In genomic region chr19:15838327-15838726, GRCm38 (mm10) we compare ENCODE assay signal across 11 mouse cellular contexts.
DNase-seq lines count a peak whose midpoint lies in the region; ATAC-seq and TF ChIP-seq lines count a peak whose summit lies in the region.
"Had no signal": no experiment of that assay in that cellular context is flagged by ENCODE, and none has a peak within 500 bp of the region (broad histone marks: within the 10 kb centered on the region; RNA-seq: fewer than 3 reads in every experiment).

No protein-coding gene starts in this region.

- H3K9me3 ChIP-seq in midbrain, embryonic 12.5 days = no peaks in the 10 kb centered on the region
- no peaks in the 10 kb centered on the region for H3K9me3 ChIP-seq in midbrain, embryonic 10.5 days (replicated peaks)
- no peaks in the 10 kb centered on the region for H3K9me3 ChIP-seq in hindbrain, embryonic 12.5 days (replicated peaks)
- H3K9me3 ChIP-seq in neural tube, embryonic 15.5 days (replicated peaks) = no peaks in the 10 kb centered on the region
- H3K9me3 ChIP-seq: heart, embryonic 13.5 days; liver, embryonic 15.5 days had no signal

- no peak overlapping the region for H3K4me3 ChIP-seq in gastrocnemius, adult 2 months
- H3K4me3 ChIP-seq in midbrain, embryonic 12.5 days = no peak overlapping the region
- H3K4me3 ChIP-seq in midbrain, embryonic 10.5 days = no peak overlapping the region
- no peak overlapping the region for H3K4me3 ChIP-seq in hindbrain, embryonic 12.5 days
- H3K4me3 ChIP-seq in neural tube, embryonic 15.5 days (replicated peaks) = no peak overlapping the region
- H3K4me3 ChIP-seq: heart, embryonic 13.5 days; liver, embryonic 15.5 days had no signal

- TF ChIP-seq CTCF in gastrocnemius, adult 2 months (IDR thresholded peaks at IDR 0.05) = no peak

- H3K36me3 ChIP-seq in midbrain, embryonic 12.5 days = no peaks in the 10 kb centered on the region
- no peaks in the 10 kb centered on the region for H3K36me3 ChIP-seq in midbrain, embryonic 10.5 days
- no peaks in the 10 kb centered on the region for H3K36me3 ChIP-seq in hindbrain, embryonic 12.5 days
- no peaks in the 10 kb centered on the region for H3K36me3 ChIP-seq in neural tube, embryonic 15.5 days
- H3K36me3 ChIP-seq: heart, embryonic 13.5 days; liver, embryonic 15.5 days had no signal

- peak; percentile 64 for ATAC-seq in midbrain, embryonic 12.5 days (ENCODE audit: low FRiP score, low read depth)
- ATAC-seq in hindbrain, embryonic 12.5 days (ENCODE audit: low FRiP score) = 0 out of 2 replicates have a peak, but pooled peaks have one; percentile 17
- no peak for ATAC-seq in neural tube, embryonic 15.5 days (ENCODE audit: low FRiP score)
- no peak for ATAC-seq in activated CD4-positive, CD25-positive, alpha-beta regulatory T cell, adult 4 months

- peak; percentile 9 for DNase-seq in gastrocnemius, postnatal 10 days
- DNase-seq in gastrocnemius, adult 2 months = no peak
- DNase-seq in midbrain, embryonic 10.5 days (ENCODE audit: low spot score) = no peak
- DNase-seq in adrenal gland, postnatal 14 days = no peak
- DNase-seq: cerebellum, adult 18-20 months had no signal

- no peak overlapping the region for H3K4me2 ChIP-seq in midbrain, embryonic 12.5 days (replicated peaks)
- H3K4me2 ChIP-seq in hindbrain, embryonic 12.5 days (replicated peaks) = no peak overlapping the region
- no peak overlapping the region for H3K4me2 ChIP-seq in neural tube, embryonic 15.5 days
- H3K4me2 ChIP-seq: heart, embryonic 13.5 days; liver, embryonic 15.5 days had no signal

- peaks cover 15% of the 10 kb centered on the region for H3K27me3 ChIP-seq in midbrain, embryonic 12.5 days
- peaks cover 20% of the 10 kb centered on the region for H3K27me3 ChIP-seq in midbrain, embryonic 10.5 days (ENCODE audit: low read depth, poor library complexity, severe bottlenecking)
- no peaks in the 10 kb centered on the region; the same call in 1 of the 2 replicates for H3K27me3 ChIP-seq in hindbrain, embryonic 12.5 days
- H3K27me3 ChIP-seq in neural tube, embryonic 15.5 days (replicated peaks) = no peaks in the 10 kb centered on the region
- H3K27me3 ChIP-seq: heart, embryonic 13.5 days; liver, embryonic 15.5 days had no signal

- intact Hi-C loops in gastrocnemius, adult 2 months (cut with DNase I) = no loop called here

- 33% methylated on average over 5 of the region's 5 CpGs for WGBS in midbrain, embryonic 12.5 days
- WGBS in midbrain, embryonic 10.5 days = 57% methylated on average over 5 of the region's 5 CpGs
- WGBS in hindbrain, embryonic 12.5 days = 20% methylated on average over 5 of the region's 5 CpGs
- 8% methylated on average over 5 of the region's 5 CpGs for WGBS in neural tube, embryonic 15.5 days

- H3K9ac ChIP-seq in midbrain, embryonic 12.5 days (replicated peaks) = no peak overlapping the region
- H3K9ac ChIP-seq in hindbrain, embryonic 12.5 days = no peak overlapping the region
- no peak overlapping the region for H3K9ac ChIP-seq in neural tube, embryonic 15.5 days (replicated peaks)
- H3K9ac ChIP-seq: heart, embryonic 13.5 days; liver, embryonic 15.5 days had no signal

- H3K4me1 ChIP-seq in midbrain, embryonic 12.5 days = peaks cover 28% of the 10 kb centered on the region
- H3K4me1 ChIP-seq in midbrain, embryonic 10.5 days = peaks cover 28% of the 10 kb centered on the region
- peaks cover 31% of the 10 kb centered on the region for H3K4me1 ChIP-seq in hindbrain, embryonic 12.5 days
- peaks cover 27% of the 10 kb centered on the region for H3K4me1 ChIP-seq in neural tube, embryonic 15.5 days

- H3K27ac ChIP-seq in gastrocnemius, adult 2 months = no peak overlapping the region
- H3K27ac ChIP-seq in midbrain, embryonic 12.5 days (replicated peaks) = peak overlapping the region; percentile 55; the same call in 1 of the 2 replicates
- no peak overlapping the region for H3K27ac ChIP-seq in midbrain, embryonic 10.5 days (replicated peaks)
- H3K27ac ChIP-seq in hindbrain, embryonic 12.5 days = peak overlapping the region; percentile 69; the same call in 1 of the 2 replicates
- peak overlapping the region; percentile 67; the same call in 1 of the 2 replicates for H3K27ac ChIP-seq in neural tube, embryonic 15.5 days (replicated peaks)
- H3K27ac ChIP-seq: heart, embryonic 13.5 days; liver, embryonic 15.5 days had no signal

Comparison
In these comparisons a context has a peak if more than half of its experiments do, and no peak if none do; other contexts are left out.
1. H3K27ac ChIP-seq: peak in midbrain, embryonic 12.5 days (single experiment), hindbrain, embryonic 12.5 days (single experiment) and neural tube, embryonic 15.5 days (single experiment); none in gastrocnemius, adult 2 months (single experiment) and midbrain, embryonic 10.5 days (single experiment).
2. ATAC-seq: peak in midbrain, embryonic 12.5 days (single experiment) and hindbrain, embryonic 12.5 days (single experiment); none in neural tube, embryonic 15.5 days (single experiment) and activated CD4-positive, CD25-positive, alpha-beta regulatory T cell, adult 4 months (single experiment).